Mouse (Mus musculus) kidney, postnatal 0 days (tissue): ENCODE results near the gene Togaram1. TPM values are rescaled to one million over a fixed set of nuclear protein-coding genes. Genes with fewer than 3 reads are reported as not detected.

Experiments used
- ATAC-seq: fragments of 200-750 bp; cut with Nextera tagmentation; replicated peaks from 2 replicates; pipeline ENCODE4 v1.8.0; 2017; ENCODE audit warnings: low read depth, moderate number of reproducible peaks, moderate TSS enrichment, moderate library complexity; ENCODE audit not compliant: low FRiP score
- DNase-seq: peaks from one replicate; pipeline ENCODE4 v3.0.0-alpha.2; 2016; ENCODE audit warnings: low spot score
- H3K27ac ChIP-seq: fragments of 300-500 bp; sonication (generic); 2 replicates; pipeline ENCODE4 v1.5.1; 2014; ENCODE audit warnings: mild to moderate bottlenecking
- H3K27me3 ChIP-seq: fragments of 300-500 bp; sonication (generic); 2 replicates; pipeline ENCODE4 v1.6.1; 2014; ENCODE audit warnings: low read length, mixed read lengths; ENCODE audit not compliant: insufficient read depth
- H3K36me3 ChIP-seq: fragments of 300-500 bp; sonication (generic); 2 replicates; pipeline ENCODE4 v1.6.1; 2014; ENCODE audit warnings: low read length, mixed read lengths; ENCODE audit not compliant: insufficient read depth
- H3K4me1 ChIP-seq: fragments of 300-500 bp; sonication (generic); replicated peaks from 2 replicates; pipeline ENCODE4 v1.6.1; 2014; ENCODE audit warnings: antibody characterized with exemption, low read length, mixed read lengths; ENCODE audit not compliant: insufficient read depth
- H3K4me2 ChIP-seq: fragments of 300-500 bp; sonication (generic); 2 replicates; pipeline ENCODE4 v1.6.1; 2014; ENCODE audit warnings: mild to moderate bottlenecking, low read length, moderate library complexity, mixed read lengths
- H3K4me3 ChIP-seq: fragments of 300-500 bp; sonication (generic); replicated peaks from 2 replicates; pipeline ENCODE4 v1.5.1; 2014; ENCODE audit warnings: low read depth, low read length
- H3K9ac ChIP-seq: fragments of 300-500 bp; sonication (generic); 2 replicates; pipeline ENCODE4 v1.6.1; 2014; ENCODE audit warnings: low read depth, low read length
- H3K9me3 ChIP-seq: fragments of 300-500 bp; sonication (generic); replicated peaks from 2 replicates; pipeline ENCODE4 v1.6.1; 2016; ENCODE audit warnings: low read length, inconsistent platforms, mixed read lengths
- CTCF ChIP-seq: IDR thresholded peaks from 2 replicates; pipeline ENCODE4 v1.5.1; 2016; ENCODE audit warnings: antibody characterized with exemption, low read depth, mild to moderate bottlenecking, moderate library complexity
- WGBS: fragments of 180-500 bp; shearing (Covaris S2); extraction: QIAGEN DNeasy Blood & Tissue Kit; methylation state at CpG from one replicate; pipeline ENCODE4 v1.1.7; 2014; 5-methylcytosine and 5-hydroxymethylcytosine counted together
- polyA plus RNA-seq: library from polyadenylated mRNA; unstranded; fragments of >200 nt; fragmentation: Nextera tagmentation; extraction: Ambion mirVana; gene quantifications from 2 replicates; pipeline ENCODE4 v1.2.1, GENCODE M21; 2015

Togaram1 gene
- polyA plus RNA-seq: 20.9 and 23.6 TPM in 2 replicates

DNA sequence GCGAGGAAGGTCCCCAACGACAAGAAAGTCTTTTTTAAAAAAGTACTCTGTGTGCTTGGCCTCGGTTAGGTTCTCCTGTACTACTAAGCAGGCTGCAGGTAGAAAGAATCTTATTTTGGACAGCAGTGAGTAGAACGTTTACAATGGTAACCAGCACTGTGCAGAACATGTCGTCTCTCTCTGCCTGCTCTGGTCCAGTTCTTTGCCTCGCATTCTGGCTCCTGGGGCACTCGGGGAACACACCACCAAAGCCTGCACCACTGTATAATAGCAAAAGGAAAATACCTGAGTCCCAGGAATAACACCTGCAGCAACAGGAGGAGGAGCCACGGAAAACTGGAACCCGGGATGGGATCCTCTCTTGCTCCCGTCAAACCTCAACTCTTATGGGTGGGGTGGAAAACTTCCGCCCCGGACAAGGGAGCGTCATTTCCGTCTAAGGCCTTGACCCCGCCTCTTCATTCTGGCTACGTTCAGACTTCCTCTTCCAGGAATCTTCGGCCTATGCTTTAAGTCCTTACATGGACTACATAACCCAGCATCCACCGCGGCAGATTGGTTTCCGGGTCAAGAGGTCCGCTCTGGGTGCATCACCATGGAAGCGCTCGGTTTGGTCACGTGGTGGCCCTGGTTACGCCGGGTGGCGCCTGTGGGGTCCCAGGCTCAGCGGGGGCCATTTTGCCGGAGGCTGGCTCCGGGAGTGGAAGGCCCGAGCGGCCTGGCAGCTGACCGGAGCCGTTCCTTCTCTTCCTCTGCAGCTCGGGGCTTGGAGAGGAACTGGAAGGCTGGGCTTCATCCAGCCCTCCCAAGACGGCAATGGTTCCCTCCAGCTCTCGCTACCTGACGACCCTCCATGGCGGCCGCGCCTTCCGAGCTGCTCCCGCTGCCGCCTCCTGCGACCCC is at the start of gene Togaram1, which contains the start of gene Klhl28:
TSS of gene Togaram1 (plus strand) at position 681 of the 903 bp plus-strand sequence.
TSS of gene Klhl28 (minus strand) at position 411 of the 903 bp plus-strand sequence.
- ATAC-seq (peak; percentile 99), DNase-seq (peak; percentile 100)
- Histone ChIP-seq H3K9ac (peak within 1 kb of the TSS; percentile 93), H3K4me2 (peak within 1 kb of the TSS; percentile 95), H3K4me1 (peaks cover 4% of the 10 kb centered on the region; the same call in 1 of the 2 replicates), H3K4me3 (peak within 1 kb of the TSS; percentile 87), H3K27ac (peak within 1 kb of the TSS; percentile 95), H3K27me3 (no peaks in the 10 kb centered on the region), H3K36me3 (no peaks in the 10 kb centered on the region), H3K9me3 (no peaks in the 10 kb centered on the region)
- WGBS: under 1% methylated on average over 45 of the region's 45 CpGs
- TF ChIP-seq CTCF: no peak

DNA sequence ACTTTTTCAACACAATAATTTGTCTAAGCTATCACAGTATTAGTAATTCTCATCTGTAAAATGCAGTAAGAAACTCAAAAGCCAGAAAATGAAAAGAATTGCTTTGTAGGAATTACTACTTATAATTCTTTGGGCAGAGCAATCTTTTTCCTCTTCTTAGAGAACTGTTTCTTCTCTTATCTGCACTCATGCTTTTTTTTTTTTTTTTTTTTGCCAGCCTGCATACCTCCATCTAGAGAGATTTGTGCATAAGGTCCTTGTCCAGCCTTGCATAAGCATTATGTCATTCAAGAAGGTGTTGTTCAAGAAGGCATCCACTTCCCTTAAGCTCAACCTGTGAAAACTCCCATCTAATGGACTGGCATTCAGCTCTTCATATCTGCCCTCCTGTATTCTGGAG is 48.9 kb upstream of the Togaram1 start:
- Histone ChIP-seq H3K27me3 (no peaks in the 10 kb centered on the region), H3K4me2 (no peak overlapping the region), H3K4me1 (no peaks in the 10 kb centered on the region), H3K9me3 (no peaks in the 10 kb centered on the region), H3K27ac (no peak overlapping the region), H3K9ac (no peak overlapping the region), H3K4me3 (no peak overlapping the region), H3K36me3 (no peaks in the 10 kb centered on the region)
- TF ChIP-seq CTCF: no peak
- DNase-seq (no peak), ATAC-seq (no peak)

DNA sequence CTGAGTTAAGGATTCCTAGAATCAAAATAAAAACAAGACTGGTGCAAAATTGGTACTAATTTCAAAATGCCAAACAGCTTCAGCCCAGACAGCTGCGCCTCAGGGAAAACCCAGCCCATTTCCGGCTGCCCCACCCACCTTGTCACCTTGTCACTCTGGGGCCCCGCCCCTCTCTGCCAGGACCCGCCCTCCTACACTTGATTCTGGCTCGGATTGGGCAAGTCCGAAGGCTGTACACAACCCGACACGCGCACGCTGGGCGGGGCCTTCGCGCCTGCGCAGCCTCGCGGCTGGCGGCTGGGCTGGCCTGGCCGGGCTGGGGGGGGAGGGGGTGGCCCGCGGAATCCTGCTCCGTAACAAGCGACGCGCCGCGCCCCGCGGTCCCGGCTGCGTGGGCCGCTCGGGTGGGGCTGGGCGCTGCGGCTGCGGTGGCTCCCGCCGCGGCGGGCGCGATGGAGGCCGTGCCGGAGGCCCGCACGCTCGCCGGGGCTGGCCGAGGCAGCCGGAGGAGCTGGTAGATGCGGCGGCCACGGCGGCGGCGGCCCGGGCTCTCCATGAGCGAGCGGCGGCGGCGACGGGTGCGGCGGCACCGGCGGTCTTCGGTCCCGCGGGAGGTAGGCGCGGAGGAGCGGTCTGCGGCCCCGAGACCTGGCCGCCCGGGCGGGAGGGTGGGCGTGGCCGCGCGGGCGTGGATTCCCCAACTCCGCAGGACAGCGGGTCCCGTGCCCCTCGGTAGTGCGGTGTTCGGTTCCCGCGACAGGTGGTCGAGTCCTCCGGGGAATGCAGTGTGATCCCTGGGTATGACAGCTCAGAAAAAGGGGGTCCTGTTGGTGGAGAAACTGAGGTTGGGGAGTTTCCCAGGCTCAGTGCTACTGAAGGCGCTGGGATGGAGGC is 47.8 kb upstream of the Togaram1 start, which contains the start of gene Gm527:
TSS of gene Gm527 (plus strand) at position 329 of the 894 bp plus-strand sequence.
- Histone ChIP-seq H3K4me2 (peak within 1 kb of the TSS; percentile 82), H3K27ac (no peak within 1 kb of the TSS), H3K4me3 (peak within 1 kb of the TSS; percentile 92), H3K9ac (peak within 1 kb of the TSS; percentile 86), H3K9me3 (no peaks in the 10 kb centered on the region), H3K36me3 (no peaks in the 10 kb centered on the region), H3K4me1 (no peaks in the 10 kb centered on the region), H3K27me3 (no peaks in the 10 kb centered on the region)
- peak; percentile 100 for ATAC-seq
- TF ChIP-seq CTCF: no peak
- DNase-seq: peak; percentile 97
- WGBS: under 1% methylated on average over 78 of the region's 93 CpGs

DNA sequence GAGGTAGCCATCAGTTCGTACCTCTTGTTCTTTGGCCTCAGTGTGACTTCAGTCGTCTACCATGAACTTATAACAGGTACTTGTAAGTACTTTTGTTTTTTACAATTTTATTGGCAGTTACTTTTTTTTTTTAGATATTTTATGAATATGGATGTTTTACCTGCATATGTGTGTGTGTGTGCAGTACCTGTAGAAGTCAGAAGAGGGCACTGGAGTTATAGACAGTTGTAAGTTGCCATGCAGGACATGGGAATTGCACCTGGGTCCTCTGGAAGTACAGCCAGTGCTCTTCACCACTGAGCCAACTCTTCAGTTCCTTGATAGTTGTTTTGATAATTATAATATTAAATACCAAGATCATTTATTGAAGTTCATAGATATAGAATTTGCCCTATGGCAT is 28.1 kb upstream of the Togaram1 start:
- no peak overlapping the region for H3K9ac ChIP-seq
- H3K4me3 ChIP-seq: no peak overlapping the region
- no peak for ATAC-seq
- DNase-seq: peak; percentile 11
- no peaks in the 10 kb centered on the region for H3K9me3 ChIP-seq
- H3K27me3 ChIP-seq: no peaks in the 10 kb centered on the region
- WGBS: 89% methylated on average over 2 of the region's 2 CpGs
- no peaks in the 10 kb centered on the region for H3K4me1 ChIP-seq
- H3K27ac ChIP-seq: no peak overlapping the region
- TF ChIP-seq CTCF: peak; percentile 58
- no peaks in the 10 kb centered on the region for H3K36me3 ChIP-seq
- H3K4me2 ChIP-seq: no peak overlapping the region

DNA sequence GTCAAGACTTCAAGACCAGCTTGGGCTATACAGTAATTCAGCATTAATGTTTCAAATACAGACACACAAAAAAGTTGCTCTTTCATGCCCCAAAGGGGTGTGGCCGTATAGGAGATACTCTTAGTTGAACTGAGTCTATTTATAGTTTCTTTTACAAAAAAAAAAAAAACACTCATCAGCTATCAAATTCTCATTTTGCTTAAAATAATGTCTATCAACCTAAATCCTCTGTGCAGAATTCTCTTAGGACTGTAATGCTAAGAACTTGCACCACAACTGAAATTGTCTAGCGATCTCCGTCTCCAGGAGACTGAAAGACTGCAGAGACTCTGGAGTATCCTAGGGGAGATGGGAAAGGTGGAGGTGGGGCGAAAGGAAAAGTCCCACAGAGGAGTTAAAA is 1.0 kb upstream of the Togaram1 start:
- TF ChIP-seq CTCF: no peak
- peak overlapping the region; percentile 84 for H3K4me2 ChIP-seq
- H3K9me3 ChIP-seq: no peaks in the 10 kb centered on the region
- no peak for ATAC-seq
- no peaks in the 10 kb centered on the region for H3K36me3 ChIP-seq
- WGBS: 13% methylated on average over 4 of the region's 4 CpGs
- H3K27me3 ChIP-seq: no peaks in the 10 kb centered on the region
- peak overlapping the region; percentile 87 for H3K4me3 ChIP-seq
- DNase-seq: no peak
- peak overlapping the region; percentile 79 for H3K27ac ChIP-seq
- H3K4me1 ChIP-seq: peaks cover 3% of the 10 kb centered on the region; the same call in 1 of the 2 replicates
- H3K9ac ChIP-seq: peak overlapping the region; percentile 67

DNA sequence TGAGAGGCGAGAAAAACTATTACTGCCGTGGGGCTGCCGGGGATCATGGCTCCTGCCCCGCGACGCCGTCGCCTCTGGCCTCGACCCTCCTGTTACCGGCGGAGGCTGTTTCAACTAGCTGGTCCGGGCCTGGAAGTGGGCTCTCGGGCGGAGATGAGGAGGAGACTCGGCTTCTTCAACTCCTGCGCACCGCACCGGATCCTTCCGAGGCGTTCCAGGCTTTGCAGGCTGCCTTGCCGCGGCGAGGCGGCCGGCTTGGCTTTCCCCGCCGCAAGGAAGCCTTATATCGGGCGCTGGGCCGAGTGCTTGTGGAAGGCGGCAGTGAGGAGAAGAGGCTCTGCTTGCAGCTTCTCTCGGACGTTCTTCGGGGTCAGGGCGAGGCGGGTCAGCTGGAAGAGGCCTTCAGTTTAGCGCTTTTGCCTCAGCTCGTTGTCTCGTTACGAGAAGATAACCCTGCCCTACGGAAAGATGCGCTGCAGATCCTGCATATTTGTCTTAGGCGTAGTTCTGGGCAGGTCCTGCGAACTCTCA is 562 bp downstream of the Togaram1 start:
- DNase-seq (peak; percentile 67), ATAC-seq (peak; percentile 45)
- WGBS: under 1% methylated on average over 44 of the region's 44 CpGs

More for the DNA sequence above, 562 bp downstream of the Togaram1 start:
- peak overlapping the region; percentile 95 for H3K4me2 ChIP-seq
- peak overlapping the region; percentile 93 for H3K9ac ChIP-seq
- peak overlapping the region; percentile 87 for H3K4me3 ChIP-seq
- H3K27ac ChIP-seq: peak overlapping the region; percentile 95
- no peak for TF ChIP-seq CTCF
- H3K9me3 ChIP-seq: no peaks in the 10 kb centered on the region
- no peaks in the 10 kb centered on the region for H3K36me3 ChIP-seq
- H3K27me3 ChIP-seq: no peaks in the 10 kb centered on the region
- peaks cover 11% of the 10 kb centered on the region; the same call in 1 of the 2 replicates for H3K4me1 ChIP-seq
